Mouse (Mus musculus): Measurements from ENCODE around the gene Eid2. TPM values are rescaled to one million over a fixed set of nuclear protein-coding genes. Genes with fewer than 3 reads are reported as not detected.

The Eid2 gene
- polyA plus RNA-seq, 1 experiment: 6.0 TPM

- no peak overlapping the region for H3K4me3 ChIP-seq (ENCODE audit: control insufficient read depth, low read depth, low read length)
- no peak for TF ChIP-seq CTCF (IDR thresholded peaks at IDR 0.05; ENCODE audit: control insufficient read depth, insufficient read depth, insufficient replicate concordance, low read depth, low read length)
- TF ChIP-seq POLR2A (IDR thresholded peaks at IDR 0.05; ENCODE audit: control insufficient read depth, low read depth, low read length): no peak
- H3K27me3 ChIP-seq (ENCODE audit: control insufficient read depth, insufficient read depth, low read length): no peaks in the 10 kb centered on the region
- H3K4me1 ChIP-seq (ENCODE audit: control insufficient read depth, insufficient read depth, low read length): peaks cover 7% of the 10 kb centered on the region
- H3K36me3 ChIP-seq (ENCODE audit: control insufficient read depth, insufficient read depth, low read length): no peaks in the 10 kb centered on the region; the same call in 1 of the 2 replicates
- H3K27ac ChIP-seq (ENCODE audit: control insufficient read depth, insufficient read depth, low read depth, low read length): no peak overlapping the region
Observed at GRCm38 (mm10) chr7:28277237-28277614, 9.5 kb downstream of the Eid2 start.

GRCm38 (mm10) chr7:28277615-28278278 is 10.1 kb downstream of the Eid2 start, which contains the start of gene Eid2b:
Gene Eid2b (plus strand): TSS chr7:28277739.
- peaks cover 7% of the 10 kb centered on the region for H3K4me1 ChIP-seq (ENCODE audit: control insufficient read depth, insufficient read depth, low read length)
- no peaks in the 10 kb centered on the region for H3K36me3 ChIP-seq (ENCODE audit: control insufficient read depth, insufficient read depth, low read length)
- H3K4me3 ChIP-seq (ENCODE audit: control insufficient read depth, low read depth, low read length): peak within 1 kb of the TSS; percentile 94
- peak; percentile 77 for TF ChIP-seq POLR2A (IDR thresholded peaks at IDR 0.05; ENCODE audit: control insufficient read depth, low read depth, low read length)
- peak; percentile 91 for TF ChIP-seq CTCF (IDR thresholded peaks at IDR 0.05; ENCODE audit: control insufficient read depth, insufficient read depth, insufficient replicate concordance, low read depth, low read length)
- H3K27ac ChIP-seq (ENCODE audit: control insufficient read depth, insufficient read depth, low read depth, low read length): peak within 1 kb of the TSS; percentile 96
- no peaks in the 10 kb centered on the region for H3K27me3 ChIP-seq (ENCODE audit: control insufficient read depth, insufficient read depth, low read length)

GRCm38 (mm10) chr7:28278279-28278652 is 10.6 kb downstream of the Eid2 start:
- Histone ChIP-seq H3K36me3 (ENCODE audit: control insufficient read depth, insufficient read depth, low read length) (no peaks in the 10 kb centered on the region), H3K27ac (ENCODE audit: control insufficient read depth, insufficient read depth, low read depth, low read length) (peak overlapping the region; percentile 96)
- TF ChIP-seq POLR2A (IDR thresholded peaks at IDR 0.05; ENCODE audit: control insufficient read depth, low read depth, low read length) (no peak), CTCF (IDR thresholded peaks at IDR 0.05; ENCODE audit: control insufficient read depth, insufficient read depth, insufficient replicate concordance, low read depth, low read length) (no peak)

GRCm38 (mm10) chr7:28280630-28281029 is 12.9 kb downstream of the Eid2 start:
- Histone ChIP-seq H3K4me3 (ENCODE audit: control insufficient read depth, low read depth, low read length) (no peak overlapping the region), H3K27ac (ENCODE audit: control insufficient read depth, insufficient read depth, low read depth, low read length) (no peak overlapping the region), H3K36me3 (ENCODE audit: control insufficient read depth, insufficient read depth, low read length) (no peaks in the 10 kb centered on the region), H3K27me3 (ENCODE audit: control insufficient read depth, insufficient read depth, low read length) (no peaks in the 10 kb centered on the region), H3K4me1 (ENCODE audit: control insufficient read depth, insufficient read depth, low read length) (peaks cover 7% of the 10 kb centered on the region)
- TF ChIP-seq POLR2A (IDR thresholded peaks at IDR 0.05; ENCODE audit: control insufficient read depth, low read depth, low read length): no peak
- TF ChIP-seq CTCF (IDR thresholded peaks at IDR 0.05; ENCODE audit: control insufficient read depth, insufficient read depth, insufficient replicate concordance, low read depth, low read length): no peak

More at GRCm38 (mm10) chr7:28278279-28278652, 10.6 kb downstream of the Eid2 start:
- H3K4me1 ChIP-seq (ENCODE audit: control insufficient read depth, insufficient read depth, low read length): peaks cover 7% of the 10 kb centered on the region
- H3K4me3 ChIP-seq (ENCODE audit: control insufficient read depth, low read depth, low read length): peak overlapping the region; percentile 94
- no peaks in the 10 kb centered on the region for H3K27me3 ChIP-seq (ENCODE audit: control insufficient read depth, insufficient read depth, low read length)

GRCm38 (mm10) chr7:28290165-28290564 is 22.5 kb downstream of the Eid2 start:
- no peak overlapping the region for H3K27ac ChIP-seq (ENCODE audit: control insufficient read depth, insufficient read depth, low read depth, low read length)
- H3K36me3 ChIP-seq (ENCODE audit: control insufficient read depth, insufficient read depth, low read length): no peaks in the 10 kb centered on the region
- peak overlapping the region; percentile 79 for H3K4me3 ChIP-seq (ENCODE audit: control insufficient read depth, low read depth, low read length)
- no peak for TF ChIP-seq CTCF (IDR thresholded peaks at IDR 0.05; ENCODE audit: control insufficient read depth, insufficient read depth, insufficient replicate concordance, low read depth, low read length)
- 0 out of 2 replicates have a peak, but pooled peaks have one; percentile 23 for TF ChIP-seq POLR2A (IDR thresholded peaks at IDR 0.05; ENCODE audit: control insufficient read depth, low read depth, low read length)
- peaks cover 33% of the 10 kb centered on the region for H3K4me1 ChIP-seq (ENCODE audit: control insufficient read depth, insufficient read depth, low read length)
- no peaks in the 10 kb centered on the region for H3K27me3 ChIP-seq (ENCODE audit: control insufficient read depth, insufficient read depth, low read length)

- Histone ChIP-seq H3K4me3 (ENCODE audit: control insufficient read depth, low read depth, low read length) (peak within 1 kb of the TSS; percentile 79), H3K4me1 (ENCODE audit: control insufficient read depth, insufficient read depth, low read length) (peaks cover 34% of the 10 kb centered on the region), H3K27me3 (ENCODE audit: control insufficient read depth, insufficient read depth, low read length) (no peaks in the 10 kb centered on the region), H3K36me3 (ENCODE audit: control insufficient read depth, insufficient read depth, low read length) (no peaks in the 10 kb centered on the region), H3K27ac (ENCODE audit: control insufficient read depth, insufficient read depth, low read depth, low read length) (no peak within 1 kb of the TSS)
- TF ChIP-seq CTCF (IDR thresholded peaks at IDR 0.05; ENCODE audit: control insufficient read depth, insufficient read depth, insufficient replicate concordance, low read depth, low read length) (no peak), POLR2A (IDR thresholded peaks at IDR 0.05; ENCODE audit: control insufficient read depth, low read depth, low read length) (peak; percentile 71; the same call in 1 of the 2 replicates)
Observed at GRCm38 (mm10) chr7:28290638-28291590, 23.2 kb downstream of the Eid2 start, which contains the start of gene Selenov. Gene Selenov (minus strand): TSS chr7:28291186.

GRCm38 (mm10) chr7:28294481-28294880 is 26.8 kb downstream of the Eid2 start:
- peaks cover 56% of the 10 kb centered on the region for H3K4me1 ChIP-seq (ENCODE audit: control insufficient read depth, insufficient read depth, low read length)
- peak overlapping the region; percentile 70 for H3K27ac ChIP-seq (ENCODE audit: control insufficient read depth, insufficient read depth, low read depth, low read length)
- TF ChIP-seq POLR2A (IDR thresholded peaks at IDR 0.05; ENCODE audit: control insufficient read depth, low read depth, low read length): peak; percentile 75
- TF ChIP-seq CTCF (IDR thresholded peaks at IDR 0.05; ENCODE audit: control insufficient read depth, insufficient read depth, insufficient replicate concordance, low read depth, low read length): no peak
- H3K36me3 ChIP-seq (ENCODE audit: control insufficient read depth, insufficient read depth, low read length): no peaks in the 10 kb centered on the region
- no peaks in the 10 kb centered on the region for H3K27me3 ChIP-seq (ENCODE audit: control insufficient read depth, insufficient read depth, low read length)
- peak overlapping the region; percentile 79 for H3K4me3 ChIP-seq (ENCODE audit: control insufficient read depth, low read depth, low read length)
